Mouse (Mus musculus) stomach, postnatal 0 days (tissue): ENCODE measurements around the gene Btg3.

Experiments
- CTCF ChIP-seq: IDR thresholded peaks from 2 replicates; pipeline ENCODE4 v1.5.1; 2016; ENCODE audit warnings: antibody characterized with exemption, low read depth, mild to moderate bottlenecking, moderate library complexity
- EP300 ChIP-seq: optimal IDR thresholded peaks from 2 replicates; pipeline ENCODE3; 2016; ENCODE audit warnings: antibody characterized with exemption

DNA sequence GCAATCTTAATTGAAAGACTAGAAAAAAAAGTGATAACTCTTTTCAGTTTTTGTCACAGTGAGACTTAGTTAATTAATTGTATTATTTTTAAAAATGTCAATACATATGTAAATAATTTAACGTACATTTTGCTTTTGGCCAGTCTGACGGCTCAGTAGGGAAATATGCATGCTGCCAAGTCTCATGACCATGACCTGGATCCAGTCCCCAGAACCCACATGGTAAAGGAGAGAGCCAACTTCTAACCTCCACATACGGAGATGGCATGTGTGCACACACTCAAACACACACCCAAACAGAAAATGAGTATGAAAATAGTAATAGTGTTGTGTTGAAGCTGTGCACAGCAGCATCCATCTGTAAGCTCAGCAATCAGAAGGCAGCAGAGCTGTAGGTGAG is 13.0 kb upstream of the Btg3 start:
- TF ChIP-seq EP300 (no peak), CTCF (no peak)
